In genomic region chr17:34563354-34563753, GRCm38 (mm10) we compare ENCODE assay signal across 10 mouse cellular contexts.
"Had no signal": no experiment of that assay in that cellular context is flagged by ENCODE, and none has a peak within 500 bp of the region (broad histone marks: within the 10 kb centered on the region; RNA-seq: fewer than 3 reads in every experiment).

No protein-coding gene starts in this region.

- H3K4me2 ChIP-seq: midbrain, embryonic 12.5 days had no signal

- H3K27me3 ChIP-seq: neural tube, embryonic 13.5 days had no signal

- DNase-seq: left cerebral cortex, postnatal 4 days; retina, postnatal 1 day; right cerebral cortex, postnatal 14 days; thymus, adult 18-20 months; thymus, postnatal 14 days had no signal

- H3K9me3 ChIP-seq: limb, embryonic 13.5 days; midbrain, embryonic 12.5 days; neural tube, embryonic 13.5 days had no signal

- ATAC-seq: midbrain, embryonic 16.5 days had no signal

- H3K27ac ChIP-seq: limb, embryonic 13.5 days; liver, embryonic 14.5 days; midbrain, embryonic 12.5 days; neural tube, embryonic 13.5 days had no signal

- H3K4me3 ChIP-seq: limb, embryonic 13.5 days; midbrain, embryonic 12.5 days had no signal

- H3K36me3 ChIP-seq: limb, embryonic 13.5 days; midbrain, embryonic 12.5 days; neural tube, embryonic 13.5 days had no signal

- H3K9ac ChIP-seq: liver, embryonic 14.5 days; midbrain, embryonic 12.5 days had no signal
